Mouse (Mus musculus) left cerebral cortex, adult 8-10 months (tissue): ENCODE measurements around the gene Vmn2r19. TPM values are rescaled to one million over a fixed set of nuclear protein-coding genes. Genes with fewer than 3 reads are reported as not detected.
"Not testable (repeated sequence)": the region's sequence is repeated elsewhere in the genome, so short reads cannot be mapped to it uniquely, and the experiment has no call there.

Experiments
- DNase-seq, 2 experiments: peaks; one replicate each; pipeline ENCODE4 v3.0.0; 2022; ENCODE audit warnings: low spot score in 2 of 2
- total RNA-seq, 4 experiments: library from RNA; stranded (reverse); gene quantifications; 2 replicates each; pipeline ENCODE4 v1.2.4; 2022

Vmn2r19 gene
- total RNA-seq = not detected

- DNase-seq = no peak
Observed at GRCm38 (mm10) chr6:123308033-123308432, at the start of gene Vmn2r19. Gene Vmn2r19, plus strand, starts transcription at chr6:123308333.

DNA sequence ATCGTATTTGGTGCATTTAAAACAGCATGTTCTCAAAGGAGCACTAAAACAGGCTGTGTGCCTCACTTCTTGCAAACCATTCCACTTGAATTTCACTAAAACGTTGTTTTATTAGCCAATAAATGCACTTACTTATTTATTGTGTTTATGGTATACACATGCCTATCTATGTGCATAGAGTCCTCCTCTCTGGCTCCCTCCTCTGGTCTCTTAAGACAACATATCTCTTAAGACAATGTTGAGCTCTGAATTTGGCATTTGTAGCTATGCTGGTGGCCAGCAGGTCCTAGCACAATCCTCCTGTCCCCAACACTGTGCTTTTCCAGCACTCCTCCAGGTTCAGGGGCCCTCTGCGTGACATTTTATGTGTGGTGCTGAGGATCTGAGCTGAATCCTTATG is 49.2 kb upstream of the Vmn2r19 start:
- DNase-seq = no peak

GRCm38 (mm10) chr6:123259889-123260603 is 48.1 kb upstream of the Vmn2r19 start:
- no peak for DNase-seq

DNA sequence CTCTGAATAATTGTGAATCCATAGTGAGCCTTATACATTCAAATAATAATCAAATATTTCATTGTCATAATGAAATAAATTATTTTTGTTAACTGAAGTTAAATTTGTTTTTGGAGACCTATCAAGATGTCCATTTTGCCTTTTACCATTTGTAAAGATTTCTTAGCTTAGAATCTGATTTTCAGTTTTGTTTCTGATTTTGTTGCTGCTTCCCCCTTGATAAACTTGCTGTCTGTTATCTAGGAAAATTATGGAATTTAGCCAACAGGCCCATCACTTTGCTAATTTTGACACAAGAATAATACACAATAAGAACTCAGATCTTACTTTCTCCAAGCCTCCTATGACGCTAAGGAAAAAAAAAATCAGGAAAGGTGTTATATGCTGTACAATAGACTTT is 47.3 kb upstream of the Vmn2r19 start:
- DNase-seq = no peak

GRCm38 (mm10) chr6:123261555-123262161 is 46.5 kb upstream of the Vmn2r19 start, which contains the start of gene Clec4d:
Gene Clec4d, plus strand, starts transcription at chr6:123262111.
- no peak for DNase-seq

- DNase-seq = no peak
Observed at GRCm38 (mm10) chr6:123264194-123264593, 43.9 kb upstream of the Vmn2r19 start.

DNA sequence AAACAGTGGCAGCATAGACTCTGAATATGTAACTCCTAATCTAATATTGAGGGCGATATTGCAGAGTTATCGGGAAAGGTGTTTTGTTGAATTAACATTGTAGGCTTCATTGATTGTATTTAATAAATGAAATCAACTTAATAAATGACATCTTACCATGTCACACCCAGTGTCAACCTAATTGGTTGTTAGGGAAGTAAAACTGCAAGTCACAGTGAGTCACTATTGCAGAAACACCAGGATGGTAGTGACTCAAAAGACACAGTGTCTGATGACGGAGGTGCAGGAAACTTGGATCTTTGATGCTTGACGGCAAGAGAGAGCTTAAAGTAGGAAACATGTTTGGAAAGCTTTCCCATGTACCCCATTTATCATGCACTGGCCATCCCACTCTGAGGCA is 42.3 kb upstream of the Vmn2r19 start:
- DNase-seq = no peak

DNA sequence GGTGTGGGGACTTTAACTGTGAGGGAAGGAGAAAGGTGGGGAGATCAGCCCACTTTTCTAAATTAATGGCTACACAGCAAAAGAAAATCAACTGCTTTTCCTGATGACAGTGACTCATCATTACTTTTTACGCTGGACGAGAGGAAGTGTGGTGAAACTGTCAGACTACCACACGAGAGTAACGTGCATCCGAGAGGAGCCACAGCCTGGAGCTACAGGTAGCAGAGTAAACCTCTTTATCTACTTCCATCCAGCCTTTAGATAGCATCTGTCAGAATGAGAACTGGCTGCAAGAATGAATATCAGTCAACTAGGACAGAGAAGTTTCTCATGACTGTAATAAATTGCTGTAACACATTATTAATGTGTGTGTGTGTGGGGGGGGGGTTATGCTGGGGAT is 41.2 kb upstream of the Vmn2r19 start:
- no peak for DNase-seq

- peak in 1 of 2 experiments; percentile 5 for DNase-seq
Observed at GRCm38 (mm10) chr6:123279443-123279842, 28.7 kb upstream of the Vmn2r19 start.

DNA sequence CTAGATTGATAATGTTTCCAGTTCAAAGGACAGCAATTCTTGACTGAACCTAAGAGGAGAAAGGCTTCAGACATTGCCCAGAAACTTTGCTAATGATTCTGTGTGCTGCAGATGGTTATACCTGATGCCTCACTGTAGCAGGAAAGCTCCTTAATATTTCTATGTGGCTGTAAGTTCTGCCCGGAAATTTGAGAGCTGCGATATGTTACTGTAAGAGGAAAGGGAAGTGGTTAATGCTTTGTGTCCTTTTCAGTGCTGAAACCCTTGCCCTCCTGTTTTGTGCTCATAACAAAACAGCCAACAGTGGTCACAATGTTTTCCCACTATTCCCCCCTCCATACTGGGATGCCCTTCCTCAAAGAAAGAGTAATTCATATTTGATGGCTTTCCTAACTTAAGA is 21.8 kb upstream of the Vmn2r19 start:
- DNase-seq = no peak

DNA sequence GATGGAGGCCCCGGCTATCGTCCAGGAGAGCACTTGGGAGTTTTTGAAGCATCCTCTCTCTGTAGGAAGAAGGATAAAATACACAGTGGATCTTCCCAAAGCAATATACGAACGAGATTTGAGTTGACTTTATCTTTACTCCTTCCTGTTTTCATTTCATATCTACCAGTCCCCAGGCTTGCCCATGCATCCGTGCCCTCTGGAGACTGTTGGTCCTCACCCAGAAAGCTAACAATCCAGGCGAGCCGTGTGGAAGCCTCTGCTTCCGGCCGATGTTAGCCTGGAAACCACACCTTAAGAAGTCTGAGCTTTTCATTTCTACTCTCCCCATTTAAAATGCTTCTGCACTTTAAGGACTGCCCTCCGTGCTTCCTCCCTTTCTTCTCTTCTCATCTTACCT is 19.2 kb upstream of the Vmn2r19 start:
- DNase-seq = no peak

- DNase-seq = no peak
Observed at GRCm38 (mm10) chr6:123289753-123290152, 18.4 kb upstream of the Vmn2r19 start, which contains the start of gene Clec4e. Gene Clec4e, minus strand, starts transcription at chr6:123289870.

DNA sequence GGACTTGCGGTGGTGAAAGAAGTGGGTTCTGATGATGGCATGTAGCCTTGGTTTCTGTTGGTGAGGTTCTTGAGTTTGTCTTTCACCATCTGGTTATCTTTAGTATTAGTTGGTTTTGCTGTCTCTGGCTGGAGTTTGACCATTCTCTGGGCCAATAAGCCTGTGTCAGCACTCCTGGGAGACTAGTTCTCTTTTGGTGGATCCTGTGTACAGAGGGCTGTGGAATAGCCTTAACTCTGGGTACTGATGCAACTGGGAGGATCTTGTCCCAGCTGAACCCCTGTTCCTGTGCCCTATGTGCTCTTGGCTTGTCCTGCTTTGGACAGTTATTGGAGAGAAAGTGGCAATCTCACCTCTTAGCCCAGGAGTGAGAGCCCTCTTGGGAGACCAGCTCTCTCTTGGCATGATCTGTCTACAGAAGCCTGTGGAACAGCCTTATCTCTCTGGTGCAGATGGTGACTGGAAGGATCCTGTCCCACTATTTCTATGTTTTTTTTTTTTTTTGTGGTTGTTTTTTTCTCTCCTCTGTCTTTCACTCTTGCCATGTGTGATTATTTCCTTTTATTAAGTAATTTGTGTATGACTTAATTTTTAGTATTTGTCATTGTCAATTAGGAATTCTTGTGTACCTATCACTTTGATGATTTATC is 15.3 kb upstream of the Vmn2r19 start:
- DNase-seq = no peak

DNA sequence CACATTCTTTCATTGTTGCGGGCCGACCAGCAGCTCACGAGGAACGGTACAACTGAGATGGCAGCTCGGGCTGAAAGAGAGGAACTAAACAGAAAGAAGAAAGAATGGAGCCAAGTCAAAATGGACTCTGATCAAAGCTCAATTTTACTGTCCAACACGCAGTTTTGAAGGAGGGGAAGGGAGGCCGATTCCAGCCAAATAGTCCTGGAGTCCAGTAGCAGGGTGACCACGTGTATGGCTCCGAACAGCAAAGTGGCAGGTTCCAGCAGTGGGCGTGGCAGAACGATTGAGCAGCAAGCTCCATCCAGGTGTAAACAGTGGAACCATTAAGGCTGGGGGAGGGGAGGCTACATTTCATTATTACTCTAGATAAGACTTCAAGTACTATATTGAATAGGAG is 14.6 kb upstream of the Vmn2r19 start:
- not testable (repeated sequence) for DNase-seq

GRCm38 (mm10) chr6:123296687-123297086 is 11.4 kb upstream of the Vmn2r19 start:
- no peak for DNase-seq

- DNase-seq = not testable (repeated sequence)
Observed at GRCm38 (mm10) chr6:123306315-123306714, 1.8 kb upstream of the Vmn2r19 start.

DNA sequence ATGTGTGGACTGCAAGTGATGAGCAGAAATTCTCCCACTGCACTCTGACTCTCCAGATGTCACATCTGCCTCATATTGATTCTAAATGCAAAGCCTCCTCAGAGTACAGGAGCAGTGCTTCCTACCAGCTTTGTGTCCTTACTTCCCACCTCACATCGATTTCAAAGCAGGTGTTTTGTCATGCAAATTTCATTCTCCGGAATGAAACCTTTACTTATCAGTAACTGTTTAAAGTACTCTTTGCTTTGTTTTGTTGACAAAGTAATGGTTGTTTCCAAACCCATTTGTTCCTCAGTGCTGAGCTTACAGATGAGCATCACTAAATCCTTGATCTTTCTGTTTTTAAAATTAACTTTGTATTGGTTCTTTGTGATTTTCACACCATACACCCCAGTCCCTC is 24.4 kb downstream of the Vmn2r19 start:
- no peak for DNase-seq

DNA sequence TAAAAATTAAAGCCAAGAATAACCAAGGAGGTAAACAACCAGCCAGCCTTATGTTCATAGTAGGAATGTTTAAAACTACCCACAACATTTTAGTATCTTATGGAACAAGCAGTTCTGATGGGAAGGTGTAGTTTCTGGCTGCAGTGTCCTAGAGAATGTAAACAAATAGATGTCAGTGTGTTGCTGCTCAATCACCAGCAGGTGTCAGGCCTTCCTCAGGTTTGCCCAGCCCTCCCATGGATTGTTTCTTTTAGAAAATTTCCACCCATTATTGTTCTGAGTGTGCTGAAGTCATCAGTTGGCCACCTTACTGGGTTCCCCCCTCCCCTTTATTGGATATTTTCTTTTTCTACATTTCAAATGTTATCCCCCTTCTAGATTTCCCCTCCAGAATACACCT is 32.0 kb downstream of the Vmn2r19 start:
- no peak for DNase-seq

DNA sequence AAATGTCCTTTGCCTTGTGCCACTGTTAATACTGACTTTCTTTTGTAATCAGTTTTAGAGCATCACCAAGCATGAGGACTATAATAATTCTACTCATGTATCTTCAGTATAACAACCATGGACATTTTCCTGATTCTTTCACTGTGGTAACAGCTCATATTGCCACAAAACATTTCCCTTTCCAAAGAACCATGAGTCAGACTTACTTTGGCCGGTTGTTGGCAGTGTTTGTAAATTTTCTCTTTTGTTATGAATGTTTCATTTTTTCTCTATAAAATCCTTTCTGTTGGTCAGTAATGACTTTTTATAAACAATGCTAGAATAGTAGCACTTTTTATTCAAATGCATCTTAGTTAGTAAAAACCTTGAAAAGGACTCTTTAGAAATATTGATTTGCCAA is 38.0 kb downstream of the Vmn2r19 start:
- no peak for DNase-seq
